Mouse (Mus musculus) brown adipose tissue, adult 24 weeks (tissue): Measurements from ENCODE around the gene Srsf5. TPM values are rescaled to one million over a fixed set of nuclear protein-coding genes. Genes with fewer than 3 reads are reported as not detected.

Source experiments
- H3K27ac ChIP-seq: fragments of 200-500 bp; replicated peaks from 2 replicates; pipeline ENCODE4 v1.5.1; 2012; ENCODE audit warnings: low read depth, mild to moderate bottlenecking, low read length
- H3K4me1 ChIP-seq: fragments of 200-500 bp; 2 replicates; pipeline ENCODE4 v1.6.1; 2012; ENCODE audit warnings: low read length, mixed read lengths; ENCODE audit not compliant: control insufficient read depth, insufficient read depth, insufficient read length
- H3K4me3 ChIP-seq: fragments of 200-500 bp; 2 replicates; pipeline ENCODE4 v1.5.1; 2012; ENCODE audit warnings: low read depth, mild to moderate bottlenecking, low read length, moderate library complexity; ENCODE audit not compliant: insufficient read depth
- polyA plus RNA-seq: library from polyadenylated mRNA; stranded (reverse); fragments of >200 nt; gene quantifications from 2 replicates; pipeline ENCODE4 v1.2.4, GENCODE M21; 2012; ENCODE audit not compliant: missing spikeins, insufficient read depth, insufficient read length

The Srsf5 gene
- polyA plus RNA-seq, 1 experiment = 196 TPM

DNA sequence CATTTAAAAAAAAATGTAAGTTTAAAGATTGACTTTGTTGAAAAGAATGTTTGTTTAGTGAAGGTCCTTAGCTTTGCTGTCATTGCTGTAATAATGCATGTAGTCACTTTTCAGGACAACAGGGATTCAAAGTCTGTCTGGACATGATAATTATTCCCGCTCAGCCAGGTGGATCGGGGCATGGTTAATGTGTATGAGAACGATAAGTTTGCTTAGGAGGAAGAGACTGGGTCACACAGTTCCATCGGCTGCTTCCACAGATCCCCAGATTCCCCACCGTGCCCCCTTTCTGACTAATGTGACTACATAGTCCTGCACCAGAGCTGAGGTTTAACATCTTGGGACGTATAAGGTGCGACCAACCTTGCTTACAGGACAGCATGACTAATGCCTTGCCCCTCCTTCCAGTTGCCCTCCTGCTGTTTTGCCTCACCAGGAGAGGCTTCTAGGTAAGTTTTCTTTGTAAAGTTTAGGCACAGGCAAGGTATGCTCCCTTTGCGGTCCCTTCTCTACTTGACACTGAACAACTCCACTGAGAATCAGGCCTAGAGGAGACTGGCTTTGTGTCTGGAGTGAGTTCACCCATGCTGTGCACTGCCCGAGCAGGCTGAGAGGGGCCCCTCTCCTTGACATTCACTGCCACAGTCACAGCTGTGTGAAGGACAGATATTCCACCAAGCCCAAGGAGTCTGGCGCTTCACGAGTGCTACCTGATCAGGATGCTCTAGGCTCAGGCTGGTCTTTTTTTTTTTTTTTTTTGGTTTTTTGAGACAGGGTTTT is 20.9 kb downstream of the Srsf5 start:
- Histone ChIP-seq H3K4me1 (no peaks in the 10 kb centered on the region), H3K27ac (no peak overlapping the region), H3K4me3 (no peak overlapping the region)

DNA sequence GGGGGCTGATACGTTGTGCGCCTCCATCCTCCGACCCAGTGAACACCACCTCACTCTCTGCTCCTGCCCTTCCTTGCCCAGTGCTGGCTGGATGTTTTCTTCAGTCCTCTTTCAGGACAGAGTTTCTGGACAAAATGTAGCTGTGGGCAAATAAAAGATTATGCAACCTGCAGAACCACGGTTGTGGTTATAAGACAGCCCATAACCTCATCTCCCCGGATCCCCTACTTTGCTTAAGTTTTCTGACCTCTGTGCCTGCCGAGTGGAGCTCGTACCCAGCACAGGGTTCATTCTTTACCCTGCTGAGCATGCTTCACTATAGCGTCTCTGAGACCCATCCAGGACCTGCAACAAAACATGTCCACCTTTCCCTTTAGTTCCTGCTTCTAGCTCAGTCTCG is 22.6 kb downstream of the Srsf5 start:
- no peak overlapping the region for H3K4me3 ChIP-seq
- H3K27ac ChIP-seq = no peak overlapping the region
- no peaks in the 10 kb centered on the region for H3K4me1 ChIP-seq

GRCm38 (mm10) chr12:80968605-80969004 is 23.3 kb downstream of the Srsf5 start, which contains the start of gene Slc10a1:
TSS of gene Slc10a1 (minus strand) at chr12:80968705.
- no peak within 1 kb of the TSS for H3K4me3 ChIP-seq
- H3K27ac ChIP-seq = no peak within 1 kb of the TSS
- no peaks in the 10 kb centered on the region for H3K4me1 ChIP-seq

DNA sequence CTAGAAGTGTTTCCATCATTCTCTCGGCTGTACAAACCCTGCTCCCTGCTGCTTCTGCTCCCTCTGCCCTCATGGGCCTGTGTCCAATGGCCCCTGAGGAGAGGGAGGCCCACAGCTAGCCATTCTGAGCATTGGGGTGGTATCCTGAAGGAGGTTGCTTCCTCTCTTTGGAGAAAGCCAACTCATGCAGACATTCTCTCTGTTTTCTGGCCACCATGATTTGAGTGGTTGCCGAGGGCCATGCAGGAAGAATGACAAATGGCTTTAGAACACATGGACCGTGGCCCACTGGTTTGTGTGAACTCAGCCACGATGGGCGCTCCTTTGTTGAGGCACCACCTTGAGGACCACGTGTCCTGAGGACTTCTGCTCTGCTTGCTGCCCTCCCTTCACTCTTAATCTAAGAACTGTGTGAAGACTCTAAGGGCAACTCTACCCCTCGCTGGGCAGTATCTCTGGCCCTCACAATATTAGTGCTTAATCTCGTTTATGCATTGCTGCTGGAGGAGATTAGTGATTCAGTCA is 24.9 kb downstream of the Srsf5 start:
- Histone ChIP-seq H3K27ac (no peak overlapping the region), H3K4me3 (no peak overlapping the region), H3K4me1 (no peaks in the 10 kb centered on the region)

- Histone ChIP-seq H3K27ac (no peak overlapping the region), H3K4me3 (no peak overlapping the region), H3K4me1 (no peaks in the 10 kb centered on the region)
Observed at GRCm38 (mm10) chr12:80971756-80972155, 26.5 kb downstream of the Srsf5 start.

GRCm38 (mm10) chr12:80975939-80976671 is 30.8 kb downstream of the Srsf5 start:
- Histone ChIP-seq H3K27ac (no peak overlapping the region), H3K4me1 (no peaks in the 10 kb centered on the region), H3K4me3 (no peak overlapping the region)

DNA sequence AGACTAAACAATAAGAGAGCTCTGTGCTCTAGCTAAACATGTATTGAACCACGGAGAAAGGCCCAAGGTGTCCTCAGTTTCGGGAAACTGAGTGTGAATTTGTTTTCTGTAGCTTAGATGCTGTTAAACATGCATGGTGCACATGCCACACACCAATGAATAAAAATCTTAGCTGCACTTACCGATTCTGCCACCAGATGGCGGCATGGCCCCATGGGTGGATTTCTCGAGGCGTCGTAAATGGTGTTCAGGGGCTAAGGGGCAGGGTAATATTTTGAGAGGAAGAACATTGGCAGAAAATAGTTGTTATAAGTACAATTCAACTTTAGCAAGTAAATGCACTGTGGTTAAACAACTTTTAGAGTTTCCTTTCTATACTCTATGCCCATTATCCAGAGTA is 37.0 kb downstream of the Srsf5 start:
- no peaks in the 10 kb centered on the region for H3K4me1 ChIP-seq
- no peak overlapping the region for H3K4me3 ChIP-seq
- H3K27ac ChIP-seq = no peak overlapping the region

GRCm38 (mm10) chr12:80983695-80984094 is 38.4 kb downstream of the Srsf5 start:
- H3K4me1 ChIP-seq = no peaks in the 10 kb centered on the region
- no peak overlapping the region for H3K27ac ChIP-seq
- no peak overlapping the region for H3K4me3 ChIP-seq

GRCm38 (mm10) chr12:80986628-80987027 is 41.3 kb downstream of the Srsf5 start:
- Histone ChIP-seq H3K27ac (no peak overlapping the region), H3K4me1 (no peaks in the 10 kb centered on the region), H3K4me3 (no peak overlapping the region)

- no peak overlapping the region for H3K4me3 ChIP-seq
- H3K27ac ChIP-seq = no peak overlapping the region
- no peaks in the 10 kb centered on the region for H3K4me1 ChIP-seq
Observed at GRCm38 (mm10) chr12:80988286-80988685, 43.0 kb downstream of the Srsf5 start.

- Histone ChIP-seq H3K4me1 (no peaks in the 10 kb centered on the region), H3K27ac (no peak overlapping the region), H3K4me3 (no peak overlapping the region)
Observed at GRCm38 (mm10) chr12:80990901-80991445, 45.7 kb downstream of the Srsf5 start.

DNA sequence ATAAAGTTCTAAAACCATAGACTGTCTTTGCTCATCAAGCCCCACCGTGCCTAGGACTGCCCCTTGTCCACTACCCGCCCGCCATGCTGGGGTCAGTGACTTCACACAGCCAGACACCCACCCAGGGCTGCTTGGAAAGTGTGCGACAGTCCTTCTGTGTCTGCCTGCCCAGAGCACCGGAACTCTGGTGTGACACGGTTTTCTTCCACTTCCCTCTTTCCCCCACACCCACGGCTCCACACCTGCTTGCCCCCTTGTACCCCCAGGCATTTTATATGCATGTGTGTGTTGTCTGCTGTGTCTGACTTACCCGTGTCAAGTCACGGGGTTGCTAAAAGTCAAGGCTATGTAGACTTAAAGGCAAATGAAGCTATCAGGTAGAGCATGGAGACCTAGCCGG is 46.5 kb downstream of the Srsf5 start:
- Histone ChIP-seq H3K4me3 (no peak overlapping the region), H3K27ac (no peak overlapping the region), H3K4me1 (no peaks in the 10 kb centered on the region)

DNA sequence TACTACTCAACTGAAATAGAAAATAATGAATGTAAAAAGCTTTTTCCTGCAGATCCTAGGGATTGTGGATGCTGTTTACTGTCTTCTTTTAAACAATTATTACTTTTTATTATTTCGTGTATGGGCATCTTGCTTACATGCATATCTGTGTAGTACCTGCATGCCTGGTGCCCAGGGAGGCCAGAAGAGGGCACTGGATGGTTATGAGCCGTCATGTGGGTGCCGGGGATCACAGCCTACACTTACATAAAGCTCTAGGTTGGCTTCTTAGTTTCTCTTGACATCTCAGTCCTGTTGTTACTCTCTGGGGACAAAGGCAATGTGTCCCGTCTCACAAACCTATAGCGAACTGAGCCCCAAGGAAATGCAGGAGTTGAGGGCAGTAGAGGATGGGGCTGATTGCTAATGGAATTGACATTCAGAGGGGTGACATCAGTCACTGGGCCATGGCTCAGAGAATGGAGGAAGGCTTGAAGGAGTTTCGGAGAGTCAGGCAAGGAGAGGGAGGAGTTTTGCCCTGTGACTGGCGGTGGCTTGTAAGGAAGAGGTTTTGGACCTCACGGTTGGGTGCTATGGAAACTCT is 47.3 kb downstream of the Srsf5 start:
- Histone ChIP-seq H3K27ac (no peak overlapping the region), H3K4me3 (no peak overlapping the region), H3K4me1 (no peaks in the 10 kb centered on the region)

GRCm38 (mm10) chr12:80993773-80994172 is 48.5 kb downstream of the Srsf5 start:
- H3K4me3 ChIP-seq = no peak overlapping the region
- H3K4me1 ChIP-seq = no peaks in the 10 kb centered on the region

GRCm38 (mm10) chr12:80995326-80995725 is 50.0 kb downstream of the Srsf5 start:
- Histone ChIP-seq H3K4me3 (no peak overlapping the region), H3K4me1 (no peaks in the 10 kb centered on the region), H3K27ac (no peak overlapping the region)

More at GRCm38 (mm10) chr12:80993773-80994172, 48.5 kb downstream of the Srsf5 start:
- no peak overlapping the region for H3K27ac ChIP-seq
